Comparison of ENCODE assay signal across 24 mouse cellular contexts in the genomic region with DNA sequence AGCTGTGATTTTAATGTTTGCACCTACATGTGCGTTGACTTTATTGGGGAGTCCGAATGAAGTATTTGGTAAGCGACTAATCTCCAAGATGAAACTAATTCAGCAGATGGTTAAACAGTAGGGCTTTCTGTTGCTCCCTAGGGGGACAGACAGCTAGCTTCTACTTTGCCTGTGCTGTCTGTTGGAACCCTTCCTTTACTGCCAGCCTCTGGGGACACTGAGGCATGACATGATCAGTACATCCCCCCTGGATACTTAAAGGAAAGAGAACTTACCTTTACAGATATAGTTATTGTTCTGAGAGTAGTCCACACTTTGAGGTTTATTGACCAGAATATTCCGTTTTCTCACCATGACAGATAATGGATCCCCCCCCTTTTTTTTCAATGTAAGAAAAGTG.
"Had no signal": no experiment of that assay in that cellular context is flagged by ENCODE, and none has a peak within 500 bp of the region (broad histone marks: within the 10 kb centered on the region; RNA-seq: fewer than 3 reads in every experiment).

No protein-coding gene starts in this region.

- H3K9me3 ChIP-seq: heart, embryonic 13.5 days; heart, embryonic 15.5 days; hindbrain, embryonic 12.5 days; hindbrain, embryonic 15.5 days; kidney, embryonic 15.5 days; limb, embryonic 13.5 days; limb, embryonic 15.5 days had no signal

- H3K27ac ChIP-seq: heart, adult 2 months; heart, embryonic 13.5 days; heart, embryonic 15.5 days; hindbrain, postnatal 0 days; kidney, embryonic 15.5 days; kidney, postnatal 0 days; limb, embryonic 13.5 days; limb, embryonic 15.5 days had no signal

- H3K9ac ChIP-seq: forebrain, postnatal 0 days; heart, embryonic 13.5 days; heart, embryonic 15.5 days; hindbrain, embryonic 12.5 days; hindbrain, embryonic 15.5 days; kidney, embryonic 15.5 days; limb, embryonic 13.5 days; limb, embryonic 15.5 days had no signal

- H3K27me3 ChIP-seq: heart, embryonic 15.5 days; hindbrain, embryonic 12.5 days; hindbrain, embryonic 15.5 days; kidney, embryonic 15.5 days; limb, embryonic 15.5 days had no signal

- H3K4me3 ChIP-seq: heart, adult 2 months; heart, embryonic 15.5 days; hindbrain, embryonic 12.5 days; hindbrain, embryonic 15.5 days; limb, embryonic 15.5 days had no signal

- DNase-seq: forebrain, postnatal 0 days; gastrocnemius, postnatal 14 days; gastrocnemius, postnatal 36 days; heart, adult 11 months; heart, adult 2 months; heart, postnatal 14 days; heart, postnatal 36 days; kidney, adult 11 months; kidney, adult 9 months; kidney, postnatal 14 days; kidney, postnatal 36 days; layer of hippocampus, adult 9-11 months; layer of hippocampus, postnatal 36 days; left cerebral cortex, postnatal 4 days had no signal

- H3K36me3 ChIP-seq: heart, embryonic 13.5 days; heart, embryonic 15.5 days; hindbrain, embryonic 12.5 days; hindbrain, embryonic 15.5 days; kidney, embryonic 15.5 days; limb, embryonic 13.5 days; limb, embryonic 15.5 days had no signal

- ATAC-seq: hindbrain, postnatal 0 days; intestine, embryonic 16.5 days had no signal

- H3K4me1 ChIP-seq: limb, embryonic 15.5 days had no signal
